Mouse (Mus musculus) midbrain, embryonic 14.5 days (tissue): ENCODE measurements around the gene Bag6. TPM values are rescaled to one million over a fixed set of nuclear protein-coding genes. Genes with fewer than 3 reads are reported as not detected.

ENCODE experiments used
- ATAC-seq: fragments of 200-750 bp; cut with Nextera tagmentation; 2 replicates; pipeline ENCODE4 v1.8.0; 2017; ENCODE audit warnings: moderate number of reproducible peaks, moderate library complexity; ENCODE audit not compliant: low FRiP score, low TSS enrichment
- DNase-seq: peaks from one replicate; pipeline ENCODE4 v3.0.0-alpha.2; 2015
- H3K27ac ChIP-seq: fragments of 300-500 bp; sonication (generic); replicated peaks from 2 replicates; pipeline ENCODE4 v1.5.1; 2014; ENCODE audit warnings: mild to moderate bottlenecking, low read depth, low read length, moderate library complexity
- H3K27me3 ChIP-seq: fragments of 300-500 bp; sonication (generic); 2 replicates; pipeline ENCODE4 v1.6.1; 2014; ENCODE audit warnings: low read length, control low read depth, mixed read lengths; ENCODE audit not compliant: control insufficient read depth, insufficient read depth
- H3K36me3 ChIP-seq: fragments of 300-500 bp; sonication (generic); 2 replicates; pipeline ENCODE4 v1.6.1; 2014; ENCODE audit warnings: low read length, control low read depth; ENCODE audit not compliant: control insufficient read depth, insufficient read depth
- H3K4me1 ChIP-seq: fragments of 300-500 bp; sonication (generic); 2 replicates; pipeline ENCODE4 v1.6.1; 2014; ENCODE audit warnings: mild to moderate bottlenecking, antibody characterized with exemption, low read length, control low read depth; ENCODE audit not compliant: control insufficient read depth, insufficient read depth
- H3K4me2 ChIP-seq: fragments of 300-500 bp; sonication (generic); 2 replicates; pipeline ENCODE4 v1.6.1; 2014; ENCODE audit warnings: mild to moderate bottlenecking, low read length, moderate library complexity
- H3K4me3 ChIP-seq: fragments of 300-500 bp; sonication (generic); replicated peaks from 2 replicates; pipeline ENCODE4 v1.5.1; 2014; ENCODE audit warnings: low read depth, low read length
- H3K9ac ChIP-seq: fragments of 300-500 bp; sonication (generic); replicated peaks from 2 replicates; pipeline ENCODE4 v1.6.1; 2014; ENCODE audit warnings: mild to moderate bottlenecking, low read length, moderate library complexity
- H3K9me3 ChIP-seq: fragments of 300-500 bp; sonication (generic); 2 replicates; pipeline ENCODE4 v1.6.1; 2016; ENCODE audit warnings: low read length, control low read depth, mixed read lengths; ENCODE audit not compliant: control insufficient read depth
- WGBS: fragments of 180-500 bp; shearing (Covaris S2); extraction: QIAGEN DNeasy Blood & Tissue Kit; methylation state at CpG from one replicate; pipeline ENCODE4 v1.1.7; 2014; 5-methylcytosine and 5-hydroxymethylcytosine counted together
- polyA plus RNA-seq: library from polyadenylated mRNA; unstranded; fragments of >200 nt; fragmentation: Nextera tagmentation; extraction: Ambion mirVana; gene quantifications from 2 replicates; pipeline ENCODE4 v1.2.1, GENCODE M21; 2014

The Bag6 gene
- polyA plus RNA-seq, 1 experiment from 2014 or later: 122 TPM

GRCm38 (mm10) chr17:35164568-35165450, 29.8 kb downstream of the Bag6 start, which contains the start of gene Prrc2a:
TSS of gene Prrc2a (minus strand) at chr17:35164897.
- peak; percentile 97 for ATAC-seq
- under 1% methylated on average over 65 of the region's 89 CpGs for WGBS
- H3K4me2 ChIP-seq: peak within 1 kb of the TSS; percentile 98

GRCm38 (mm10) chr17:35165451-35166155, 30.6 kb downstream of the Bag6 start:
- H3K4me2 ChIP-seq: peak overlapping the region; percentile 98
- H3K9me3 ChIP-seq: no peaks in the 10 kb centered on the region
- 21% methylated on average over 12 of the region's 12 CpGs for WGBS
- ATAC-seq (peak; percentile 83), DNase-seq (peak; percentile 37)
- H3K36me3 ChIP-seq: peaks cover 17% of the 10 kb centered on the region
- no peaks in the 10 kb centered on the region for H3K27me3 ChIP-seq
- H3K4me3 ChIP-seq: peak overlapping the region; percentile 100
- H3K27ac ChIP-seq: peak overlapping the region; percentile 96
- H3K9ac ChIP-seq: peak overlapping the region; percentile 60
- H3K4me1 ChIP-seq: peaks cover 32% of the 10 kb centered on the region

More at GRCm38 (mm10) chr17:35164568-35165450, 29.8 kb downstream of the Bag6 start, which contains the start of gene Prrc2a:
- DNase-seq: peak; percentile 100
- peak within 1 kb of the TSS; percentile 99 for H3K9ac ChIP-seq
- H3K4me1 ChIP-seq: peaks cover 32% of the 10 kb centered on the region
- peak within 1 kb of the TSS; percentile 100 for H3K4me3 ChIP-seq
- H3K9me3 ChIP-seq: no peaks in the 10 kb centered on the region
- H3K36me3 ChIP-seq: peaks cover 25% of the 10 kb centered on the region
- H3K27ac ChIP-seq: peak within 1 kb of the TSS; percentile 96
- no peaks in the 10 kb centered on the region for H3K27me3 ChIP-seq

- Histone ChIP-seq H3K27ac (peak overlapping the region; percentile 96), H3K27me3 (no peaks in the 10 kb centered on the region), H3K4me3 (peak overlapping the region; percentile 100; the same call in 1 of the 2 replicates), H3K36me3 (peaks cover 8% of the 10 kb centered on the region), H3K4me2 (peak overlapping the region; percentile 98), H3K9ac (peak overlapping the region; percentile 60; the same call in 1 of the 2 replicates), H3K9me3 (no peaks in the 10 kb centered on the region), H3K4me1 (peaks cover 31% of the 10 kb centered on the region)
- DNase-seq (peak; percentile 90), ATAC-seq (no peak)
- 70% methylated on average over 8 of the region's 8 CpGs for WGBS
Observed at GRCm38 (mm10) chr17:35166352-35167035, 31.5 kb downstream of the Bag6 start.

GRCm38 (mm10) chr17:35167794-35168193, 32.8 kb downstream of the Bag6 start:
- no peaks in the 10 kb centered on the region for H3K27me3 ChIP-seq
- H3K4me2 ChIP-seq: no peak overlapping the region
- no peak for DNase-seq
- WGBS: 86% methylated on average over 7 of the region's 7 CpGs
- H3K4me1 ChIP-seq: peaks cover 18% of the 10 kb centered on the region
- no peak overlapping the region for H3K4me3 ChIP-seq
- no peak overlapping the region for H3K27ac ChIP-seq
- no peak for ATAC-seq
- H3K36me3 ChIP-seq: no peaks in the 10 kb centered on the region
- H3K9ac ChIP-seq: no peak overlapping the region
- H3K9me3 ChIP-seq: no peaks in the 10 kb centered on the region

- Histone ChIP-seq H3K27me3 (no peaks in the 10 kb centered on the region), H3K36me3 (no peaks in the 10 kb centered on the region), H3K4me1 (peaks cover 11% of the 10 kb centered on the region), H3K9me3 (no peaks in the 10 kb centered on the region), H3K4me2 (no peak overlapping the region), H3K9ac (no peak overlapping the region), H3K4me3 (no peak overlapping the region), H3K27ac (no peak overlapping the region; the same call in 1 of the 2 replicates)
- ATAC-seq (no peak), DNase-seq (peak; percentile 88)
- WGBS: 18% methylated on average over 4 of the region's 4 CpGs
Observed at GRCm38 (mm10) chr17:35168541-35169207, 33.7 kb downstream of the Bag6 start.

- 0 out of 2 replicates have a peak overlapping the region, but pooled peaks have one; percentile 9 for H3K9ac ChIP-seq
- 70% methylated on average over 11 of the region's 11 CpGs for WGBS
- DNase-seq (no peak), ATAC-seq (no peak)
- no peak overlapping the region for H3K4me2 ChIP-seq
- H3K4me1 ChIP-seq: no peaks in the 10 kb centered on the region
- H3K27me3 ChIP-seq: no peaks in the 10 kb centered on the region
- H3K9me3 ChIP-seq: no peaks in the 10 kb centered on the region
- H3K4me3 ChIP-seq: no peak overlapping the region
- H3K27ac ChIP-seq: no peak overlapping the region
- no peaks in the 10 kb centered on the region for H3K36me3 ChIP-seq
Observed at GRCm38 (mm10) chr17:35172445-35173234, 37.7 kb downstream of the Bag6 start.

- Histone ChIP-seq H3K9me3 (no peaks in the 10 kb centered on the region), H3K27ac (no peak overlapping the region), H3K9ac (0 out of 2 replicates have a peak overlapping the region, but pooled peaks have one; percentile 9), H3K4me2 (no peak overlapping the region), H3K27me3 (no peaks in the 10 kb centered on the region), H3K4me1 (no peaks in the 10 kb centered on the region), H3K4me3 (no peak overlapping the region), H3K36me3 (no peaks in the 10 kb centered on the region)
- DNase-seq: no peak
- WGBS: 63% methylated on average over 3 of the region's 3 CpGs
- no peak for ATAC-seq
Observed at GRCm38 (mm10) chr17:35173329-35173728, 38.4 kb downstream of the Bag6 start.
